10 mouse cellular contexts compared by ENCODE assay signal in the genomic region with DNA sequence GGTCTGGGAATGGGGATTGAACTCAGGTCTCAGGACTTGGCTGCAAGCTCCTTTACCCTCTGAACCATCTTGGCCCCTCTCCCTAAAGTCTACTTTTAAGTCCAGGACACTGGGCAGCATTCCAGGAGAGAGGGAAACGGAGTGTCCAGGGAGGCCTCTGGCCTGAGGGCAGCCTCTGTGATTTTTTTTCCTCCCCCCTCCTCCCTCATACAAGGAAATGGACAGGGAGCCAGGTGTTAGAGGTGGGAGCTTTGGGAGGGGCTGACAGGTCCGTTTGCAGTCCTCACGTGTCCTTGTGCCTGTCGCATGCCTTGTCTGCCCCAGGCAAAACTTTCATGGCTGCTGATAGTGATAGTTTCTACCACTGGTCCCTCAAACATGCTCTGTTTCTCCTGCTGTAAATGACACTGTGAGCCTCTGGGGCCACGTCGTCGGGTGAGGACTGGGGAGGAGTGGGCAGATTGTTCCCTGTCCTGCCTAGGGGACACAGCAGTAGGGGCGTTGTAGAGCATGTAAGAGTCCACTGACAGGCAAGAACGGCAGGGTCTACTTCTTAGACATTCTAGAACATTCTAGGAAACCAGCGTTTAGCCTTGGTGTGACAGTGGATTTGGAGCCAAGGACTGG. TPM values are rescaled to one million over a fixed set of nuclear protein-coding genes. Genes with fewer than 3 reads are reported as not detected.
DNase-seq lines count a peak whose midpoint lies in the region; ATAC-seq lines count a peak whose summit lies in the region.
"Had no signal": no experiment of that assay in that cellular context is flagged by ENCODE, and none has a peak within 500 bp of the region (broad histone marks: within the 10 kb centered on the region; RNA-seq: fewer than 3 reads in every experiment).

No protein-coding gene starts in this region.

- no peaks in the 10 kb centered on the region for H3K9me3 ChIP-seq in neural tube, embryonic 12.5 days
- no peaks in the 10 kb centered on the region for H3K9me3 ChIP-seq in limb, embryonic 12.5 days
- H3K9me3 ChIP-seq in stomach, embryonic 16.5 days (replicated peaks; ENCODE audit: control insufficient read depth, low read length), result no peaks in the 10 kb centered on the region
- H3K9me3 ChIP-seq: midbrain, embryonic 12.5 days had no signal

- H3K4me2 ChIP-seq in neural tube, embryonic 12.5 days (replicated peaks), result 0 out of 2 replicates have a peak overlapping the region, but pooled peaks have one; percentile 9
- H3K4me2 ChIP-seq in limb, embryonic 12.5 days, result no peak overlapping the region
- H3K4me2 ChIP-seq in stomach, embryonic 16.5 days (ENCODE audit: low read depth, low read length), result 0 out of 2 replicates have a peak overlapping the region, but pooled peaks have one; percentile 0
- H3K4me2 ChIP-seq: midbrain, embryonic 12.5 days had no signal

- H3K4me3 ChIP-seq in neural tube, embryonic 12.5 days, result no peak overlapping the region
- H3K4me3 ChIP-seq in limb, embryonic 12.5 days (replicated peaks), result no peak overlapping the region
- H3K4me3 ChIP-seq in stomach, embryonic 16.5 days (replicated peaks; ENCODE audit: low read length), result no peak overlapping the region

- H3K27me3 ChIP-seq in neural tube, embryonic 12.5 days (replicated peaks), result no peaks in the 10 kb centered on the region
- no peaks in the 10 kb centered on the region for H3K27me3 ChIP-seq in limb, embryonic 12.5 days
- H3K27me3 ChIP-seq in stomach, embryonic 16.5 days (ENCODE audit: control insufficient read depth, insufficient read depth, low read length), result no peaks in the 10 kb centered on the region
- H3K27me3 ChIP-seq: midbrain, embryonic 12.5 days had no signal

- H3K9ac ChIP-seq in neural tube, embryonic 12.5 days, result peak overlapping the region; percentile 38; the same call in 1 of the 2 replicates
- no peak overlapping the region for H3K9ac ChIP-seq in limb, embryonic 12.5 days (replicated peaks)
- 0 out of 2 replicates have a peak overlapping the region, but pooled peaks have one; percentile 0 for H3K9ac ChIP-seq in stomach, embryonic 16.5 days (ENCODE audit: low read length)
- H3K9ac ChIP-seq: midbrain, embryonic 12.5 days had no signal

- no peak for ATAC-seq in neural tube, embryonic 12.5 days (ENCODE audit: low FRiP score, low read depth)
- ATAC-seq in limb, embryonic 12.5 days (ENCODE audit: insufficient number of reproducible peaks, insufficient read depth, low FRiP score, low TSS enrichment, low read depth), result no peak
- no peak for ATAC-seq in stomach, embryonic 16.5 days (ENCODE audit: insufficient read depth, low FRiP score)

- WGBS in neural tube, embryonic 12.5 days, result 81% methylated on average over 10 of the region's 10 CpGs
- 64% methylated on average over 10 of the region's 10 CpGs for WGBS in limb, embryonic 12.5 days
- WGBS in stomach, embryonic 16.5 days, result 51% methylated on average over 10 of the region's 10 CpGs

- no peak overlapping the region for H3K27ac ChIP-seq in neural tube, embryonic 12.5 days
- H3K27ac ChIP-seq in limb, embryonic 12.5 days, result peak overlapping the region; percentile 26
- peak overlapping the region; percentile 53 for H3K27ac ChIP-seq in stomach, embryonic 16.5 days (ENCODE audit: low read length)
- H3K27ac ChIP-seq: midbrain, embryonic 12.5 days had no signal

- peak; percentile 40 to 56 for DNase-seq in cerebellum, postnatal 10 days
- no peak for DNase-seq in cerebellum, adult 11 months
- DNase-seq in neural tube, embryonic 10.5 days (ENCODE audit: extremely low spot score, low spot score), result no peak
- DNase-seq in layer of hippocampus, postnatal 10 days (ENCODE audit: low spot score in 2 of 2), result no peak
- no peak for DNase-seq in spleen, postnatal 10 days (ENCODE audit: low spot score in 2 of 2)

- H3K36me3 ChIP-seq in neural tube, embryonic 12.5 days, result peaks cover 52% of the 10 kb centered on the region
- peaks cover 95% of the 10 kb centered on the region for H3K36me3 ChIP-seq in limb, embryonic 12.5 days
- peaks cover 9% of the 10 kb centered on the region; the same call in 1 of the 2 replicates for H3K36me3 ChIP-seq in stomach, embryonic 16.5 days (ENCODE audit: control insufficient read depth, insufficient read depth, low read length)

- H3K4me1 ChIP-seq in neural tube, embryonic 12.5 days, result peaks cover 50% of the 10 kb centered on the region
- peaks cover 75% of the 10 kb centered on the region for H3K4me1 ChIP-seq in limb, embryonic 12.5 days (replicated peaks)
- H3K4me1 ChIP-seq in stomach, embryonic 16.5 days (ENCODE audit: control insufficient read depth, insufficient read depth, low read length), result peaks cover 59% of the 10 kb centered on the region

RNA-seq across cellular contexts. Expression of gene Arid3a, which starts 9.6 kb away (rescaled TPM):
- polyA plus RNA-seq in neural tube, embryonic 12.5 days (2016; fragmentation: Nextera tagmentation; extraction: Ambion mirVana), result 4.9 and 7.7 TPM in 2 replicates
- 8.4 and 8.6 TPM in 2 replicates for polyA plus RNA-seq in limb, embryonic 12.5 days (2016; fragmentation: Nextera tagmentation; extraction: Ambion mirVana)
- polyA plus RNA-seq in stomach, embryonic 16.5 days (2015; fragmentation: Nextera tagmentation; extraction: Ambion mirVana), result 4.9 and 5.2 TPM in 2 replicates
- 1 to 10 TPM; 5.5 to 8.4 TPM for total RNA-seq in layer of hippocampus, postnatal 10 days (2021)

RNA-seq across cellular contexts. Expression of gene R3hdm4, which starts 15.4 kb away (rescaled TPM):
- polyA plus RNA-seq in neural tube, embryonic 12.5 days (2016; fragmentation: Nextera tagmentation; extraction: Ambion mirVana), result 185 and 186 TPM in 2 replicates
- polyA plus RNA-seq in limb, embryonic 12.5 days (2016; fragmentation: Nextera tagmentation; extraction: Ambion mirVana), result 149 and 161 TPM in 2 replicates
- polyA plus RNA-seq in stomach, embryonic 16.5 days (2015; fragmentation: Nextera tagmentation; extraction: Ambion mirVana), result 160 and 176 TPM in 2 replicates
- total RNA-seq in layer of hippocampus, postnatal 10 days (2021), result 100 to 1,000 TPM; 380 to 386 TPM

RNA-seq across cellular contexts. Expression of gene Kiss1r, which starts 19.6 kb away (rescaled TPM):
- polyA plus RNA-seq in neural tube, embryonic 12.5 days (2016; fragmentation: Nextera tagmentation; extraction: Ambion mirVana), result 1.1 and 1.3 TPM in 2 replicates
- polyA plus RNA-seq in limb, embryonic 12.5 days (2016; fragmentation: Nextera tagmentation; extraction: Ambion mirVana), result 1.1 and 1.2 TPM in 2 replicates
- polyA plus RNA-seq in stomach, embryonic 16.5 days (2015; fragmentation: Nextera tagmentation; extraction: Ambion mirVana), result 0.89 and 0.97 TPM in 2 replicates
- total RNA-seq in layer of hippocampus, postnatal 10 days (2021), result 1 to 10 TPM; 7.5 TPM

RNA-seq across cellular contexts. Expression of gene Wdr18, which starts 23.6 kb away (rescaled TPM):
- 84.5 and 98.3 TPM in 2 replicates for polyA plus RNA-seq in neural tube, embryonic 12.5 days (2016; fragmentation: Nextera tagmentation; extraction: Ambion mirVana)
- polyA plus RNA-seq in limb, embryonic 12.5 days (2016; fragmentation: Nextera tagmentation; extraction: Ambion mirVana), result 120 and 122 TPM in 2 replicates
- polyA plus RNA-seq in stomach, embryonic 16.5 days (2015; fragmentation: Nextera tagmentation; extraction: Ambion mirVana), result 76.7 and 86.9 TPM in 2 replicates
- 10 to 100 TPM; 41.8 to 46.5 TPM for total RNA-seq in layer of hippocampus, postnatal 10 days (2021)

RNA-seq across cellular contexts. Expression of gene Gm26602, which starts 25.7 kb away (rescaled TPM):
- 28.4 and 40.5 TPM in 2 replicates for polyA plus RNA-seq in neural tube, embryonic 12.5 days (2016; fragmentation: Nextera tagmentation; extraction: Ambion mirVana)
- polyA plus RNA-seq in limb, embryonic 12.5 days (2016; fragmentation: Nextera tagmentation; extraction: Ambion mirVana), result 5.5 and 21.1 TPM in 2 replicates
- 4.1 TPM in 1 of 2 replicates, not detected in the other for polyA plus RNA-seq in stomach, embryonic 16.5 days (2015; fragmentation: Nextera tagmentation; extraction: Ambion mirVana)
- total RNA-seq in layer of hippocampus, postnatal 10 days (2021), result not detected
- polyA plus RNA-seq: testis, adult 2 months had no signal

Comparison
In these comparisons a context has a peak if more than half of its experiments do, and no peak if none do; other contexts are left out.
1. DNase-seq: peak in cerebellum, postnatal 10 days (2 of 2); none in cerebellum, adult 11 months (single experiment), neural tube, embryonic 10.5 days (single experiment), layer of hippocampus, postnatal 10 days (0 of 2) and spleen, postnatal 10 days (0 of 2).